Mouse (Mus musculus) lung, postnatal 25 days (tissue): ENCODE results near the gene Rbmxl1.
"Not testable (repeated sequence)": the region's sequence is repeated elsewhere in the genome, so short reads cannot be mapped to it uniquely, and the experiment has no call there.

Experiments used
- DNase-seq: peaks from one replicate; pipeline ENCODE4 v3.0.0; 2022; ENCODE audit warnings: low spot score

The Rbmxl1 gene

GRCm38 (mm10) chr8:78508719-78509272 is at the start of gene Rbmxl1:
Rbmxl1 (minus strand) TSS chr8:78508898.
- peak; percentile 90 for DNase-seq

GRCm38 (mm10) chr8:78556773-78557434 is 48.2 kb upstream of the Rbmxl1 start:
- no peak for DNase-seq

- DNase-seq, result no peak
Measured at GRCm38 (mm10) chr8:78555817-78556216, 47.1 kb upstream of the Rbmxl1 start.

GRCm38 (mm10) chr8:78550752-78551134 is 42.0 kb upstream of the Rbmxl1 start:
- DNase-seq, result no peak

GRCm38 (mm10) chr8:78549971-78550751 is 41.5 kb upstream of the Rbmxl1 start:
- DNase-seq, result no peak

- DNase-seq, result not testable (repeated sequence)
Measured at GRCm38 (mm10) chr8:78545153-78545817, 36.6 kb upstream of the Rbmxl1 start.

GRCm38 (mm10) chr8:78544545-78544944 is 35.8 kb upstream of the Rbmxl1 start:
- no peak for DNase-seq

- DNase-seq, result no peak
Measured at GRCm38 (mm10) chr8:78543621-78544020, 34.9 kb upstream of the Rbmxl1 start.

GRCm38 (mm10) chr8:78542670-78543069 is 34.0 kb upstream of the Rbmxl1 start:
- not testable (repeated sequence) for DNase-seq

GRCm38 (mm10) chr8:78537795-78538194 is 29.1 kb upstream of the Rbmxl1 start:
- DNase-seq, result no peak

- DNase-seq, result no peak
Measured at GRCm38 (mm10) chr8:78536716-78537115, 28.0 kb upstream of the Rbmxl1 start.

- no peak for DNase-seq
Measured at GRCm38 (mm10) chr8:78533981-78534380, 25.3 kb upstream of the Rbmxl1 start.

GRCm38 (mm10) chr8:78515132-78515531 is 6.4 kb upstream of the Rbmxl1 start:
- DNase-seq, result no peak

GRCm38 (mm10) chr8:78514706-78515105 is 6.0 kb upstream of the Rbmxl1 start:
- no peak for DNase-seq

- no peak for DNase-seq
Measured at GRCm38 (mm10) chr8:78513106-78513505, 4.4 kb upstream of the Rbmxl1 start.

- DNase-seq, result no peak
Measured at GRCm38 (mm10) chr8:78510926-78511325, 2.2 kb upstream of the Rbmxl1 start.

GRCm38 (mm10) chr8:78510094-78510493 is 1.4 kb upstream of the Rbmxl1 start:
- DNase-seq, result no peak

- peak; percentile 78 for DNase-seq
Measured at GRCm38 (mm10) chr8:78509273-78510031, 754 bp upstream of the Rbmxl1 start, which contains the start of gene Slc10a7. Slc10a7 (plus strand) TSS chr8:78509346.

GRCm38 (mm10) chr8:78507979-78508718 is 549 bp downstream of the Rbmxl1 start:
- DNase-seq, result peak; percentile 34

- DNase-seq, result no peak
Measured at GRCm38 (mm10) chr8:78502706-78503105, 6.0 kb downstream of the Rbmxl1 start.

GRCm38 (mm10) chr8:78496273-78496672 is 12.4 kb downstream of the Rbmxl1 start:
- not testable (repeated sequence) for DNase-seq
